Mouse (Mus musculus) olfactory bulb, adult 2 months (tissue): ENCODE data around the gene Bbip1.

Experiments
- CTCF ChIP-seq: fragments of 200-500 bp; IDR thresholded peaks from 2 replicates; pipeline ENCODE4 v1.5.1; 2012; ENCODE audit warnings: low read depth, mild to moderate bottlenecking, low read length, moderate library complexity; ENCODE audit not compliant: insufficient read depth
- POLR2A ChIP-seq: fragments of 200-500 bp; IDR thresholded peaks from 2 replicates; pipeline ENCODE4 v1.6.1; 2012; ENCODE audit warnings: mild to moderate bottlenecking, low read depth, low read length, moderate library complexity; ENCODE audit not compliant: insufficient read depth

GRCm38 (mm10) chr19:53887822-53888221 is 56.6 kb downstream of the Bbip1 start:
- no peak for TF ChIP-seq POLR2A
- TF ChIP-seq CTCF: no peak
